In genomic region chr8:94836456-94837240, GRCm38 (mm10) we compare ENCODE assay signal across 9 mouse cellular contexts. TPM values are rescaled to one million over a fixed set of nuclear protein-coding genes. Genes with fewer than 3 reads are reported as not detected.
DNase-seq lines count a peak whose midpoint lies in the region; ATAC-seq and TF ChIP-seq lines count a peak whose summit lies in the region.
"Had no signal": no experiment of that assay in that cellular context is flagged by ENCODE, and none has a peak within 500 bp of the region (broad histone marks: within the 10 kb centered on the region; RNA-seq: fewer than 3 reads in every experiment).

No protein-coding gene starts in this region.

- no peak for ATAC-seq in megakaryocyte-erythroid progenitor cell, adult 5-6 weeks (replicated peaks; ENCODE audit: low FRiP score, low TSS enrichment, poor library complexity, severe bottlenecking)

- no peak for TF ChIP-seq EP300 in ES-Bruce4 (IDR thresholded peaks at IDR 0.05; ENCODE audit: insufficient read depth, low read depth, low read length)

- H3K4me3 ChIP-seq in gastrocnemius, adult 2 months, result peak overlapping the region; percentile 80
- H3K4me3 ChIP-seq in ES-Bruce4 (ENCODE audit: low read depth, low read length) (peak overlapping the region; percentile 21), macrophage (ENCODE audit: inconsistent target) (peak overlapping the region; percentile 95; the same call in 1 of the 2 replicates)
- H3K4me3 ChIP-seq in hindbrain, embryonic 10.5 days, result peak overlapping the region; percentile 93

- no peak for DNase-seq in gastrocnemius, adult 2 months
- DNase-seq in gastrocnemius, adult 8-10 months (ENCODE audit: low spot score in 2 of 2), result no peak
- no peak for DNase-seq in hindbrain, embryonic 10.5 days (ENCODE audit: low spot score)
- no peak for DNase-seq in spleen, adult 18-20 months
- DNase-seq in lung, postnatal 4 days, result no peak

- H3K36me3 ChIP-seq in ES-Bruce4 (ENCODE audit: control insufficient read depth, insufficient read depth, low read length, poor library complexity, severe bottlenecking) (peaks cover 12% of the 10 kb centered on the region), macrophage (ENCODE audit: inconsistent target) (no peaks in the 10 kb centered on the region; the same call in 1 of the 2 replicates)
- peaks cover 11% of the 10 kb centered on the region for H3K36me3 ChIP-seq in hindbrain, embryonic 10.5 days

- 72% methylated on average over 11 of the region's 11 CpGs for WGBS in hindbrain, embryonic 10.5 days
- WGBS in macrophage (ENCODE audit: missing documents), result 77% methylated on average over 11 of the region's 11 CpGs

- no peak for TF ChIP-seq CTCF in gastrocnemius, adult 2 months (IDR thresholded peaks at IDR 0.05)
- TF ChIP-seq CTCF in ES-Bruce4 (IDR thresholded peaks at IDR 0.05; ENCODE audit: low read depth, low read length), result no peak

- no peaks in the 10 kb centered on the region for H3K9me3 ChIP-seq in ES-Bruce4 (replicated peaks; ENCODE audit: control insufficient read depth, insufficient read depth, low read length, poor library complexity, severe bottlenecking)
- H3K9me3 ChIP-seq in hindbrain, embryonic 10.5 days, result no peaks in the 10 kb centered on the region

- H3K79me2 ChIP-seq in macrophage (ENCODE audit: inconsistent target), result peaks cover 58% of the 10 kb centered on the region

- H3K27me3 ChIP-seq in ES-Bruce4 (ENCODE audit: control insufficient read depth, insufficient read depth, low read length, poor library complexity, severe bottlenecking), result no peaks in the 10 kb centered on the region
- no peaks in the 10 kb centered on the region for H3K27me3 ChIP-seq in hindbrain, embryonic 10.5 days (ENCODE audit: insufficient read depth, poor library complexity, severe bottlenecking)

- peak overlapping the region; percentile 98 for H3K9ac ChIP-seq in ES-Bruce4 (ENCODE audit: low read depth, poor library complexity, severe bottlenecking)

- H3K27ac ChIP-seq in gastrocnemius, adult 2 months, result peak overlapping the region; percentile 100
- H3K27ac ChIP-seq in ES-Bruce4 (ENCODE audit: insufficient read depth, low read length), result no peak overlapping the region
- H3K27ac ChIP-seq in hindbrain, embryonic 10.5 days, result no peak overlapping the region
- H3K27ac ChIP-seq in macrophage, result no peak overlapping the region

- TF ChIP-seq POLR2A in ES-Bruce4 (IDR thresholded peaks at IDR 0.05; ENCODE audit: insufficient read depth, low read length), result no peak

- intact Hi-C loops in gastrocnemius, adult 2 months (cut with DNase I), result no loop called here

- H3K4me1 ChIP-seq in ES-Bruce4 (ENCODE audit: control insufficient read depth, insufficient read depth, low read length), result no peaks in the 10 kb centered on the region
- peaks cover 25% of the 10 kb centered on the region for H3K4me1 ChIP-seq in hindbrain, embryonic 10.5 days (replicated peaks)

RNA-seq across cellular contexts. Expression of gene Coq9, which starts 1.5 kb away (rescaled TPM):
- 100 to 1,000 TPM; 359 to 480 TPM for total RNA-seq in gastrocnemius, adult 2 months (2021)
- 100 to 1,000 TPM; 372 to 412 (median 383) TPM for total RNA-seq in gastrocnemius, adult 8-10 months (2022)
- polyA plus RNA-seq in ES-Bruce4 (2011; ENCODE audit: insufficient read depth, insufficient read length, low read depth, missing spikeins), result 36.0 and 47.5 TPM in 2 replicates
- 52.2 and 52.3 TPM in 2 replicates for polyA plus RNA-seq in hindbrain, embryonic 10.5 days (2016; fragmentation: Nextera tagmentation; extraction: Ambion mirVana)
- 10 to 100 TPM in 25 of 26 experiments, 1 to 10 TPM in 1; 6.0 to 77.7 (median 34.9) TPM for total RNA-seq in macrophage (2018; cell fraction: chromatin; rRNA removed)
- 10 to 100 TPM in 25 of 26 experiments, 1 to 10 TPM in 1; 9.7 to 23.2 (median 18.5) TPM for total RNA-seq in macrophage (2018; cell fraction: cytosol; rRNA removed)
- 10 to 100 TPM in 23 of 26 experiments, 1 to 10 TPM in 3; 8.2 to 53.7 (median 21.7) TPM for total RNA-seq in macrophage (2018; cell fraction: nucleus; rRNA removed)
- polyA plus RNA-seq in macrophage (2018), result 15.7 to 29.9 TPM (median 26.3 TPM) in 3 replicates
- total RNA-seq in megakaryocyte-erythroid progenitor cell, adult 5-6 weeks (2014; fragmentation: Nextera tagmentation), result 64.1 and 92.7 TPM in 2 replicates
- 46.0 and 49.4 TPM in 2 replicates for total RNA-seq in megakaryocyte-erythroid progenitor cell, adult 5-6 weeks (2017)

RNA-seq across cellular contexts. Expression of gene Ciapin1, which starts 1.5 kb away (rescaled TPM):
- 10 to 100 TPM; 29.7 to 44.5 TPM for total RNA-seq in gastrocnemius, adult 2 months (2021)
- total RNA-seq in gastrocnemius, adult 8-10 months (2022), result 10 to 100 TPM; 25.4 to 55.4 (median 29.0) TPM
- polyA plus RNA-seq in ES-Bruce4 (2011; ENCODE audit: insufficient read depth, insufficient read length, low read depth, missing spikeins), result 65.2 and 75.8 TPM in 2 replicates
- 181 and 194 TPM in 2 replicates for polyA plus RNA-seq in hindbrain, embryonic 10.5 days (2016; fragmentation: Nextera tagmentation; extraction: Ambion mirVana)
- total RNA-seq in macrophage (2018; cell fraction: chromatin; rRNA removed), result 100 to 1,000 TPM in 8 of 26 experiments, 10 to 100 TPM in 18; 41.3 to 198 (median 65.0) TPM
- 10 to 100 TPM in 24 of 26 experiments, 1 to 10 TPM in 2; 9.1 to 22.2 (median 14.3) TPM for total RNA-seq in macrophage (2018; cell fraction: cytosol; rRNA removed)
- total RNA-seq in macrophage (2018; cell fraction: nucleus; rRNA removed), result 100 to 1,000 TPM in 1 of 26 experiments, 10 to 100 TPM in 25; 26.8 to 101 (median 48.2) TPM
- 10.8 to 28.7 TPM (median 20.3 TPM) in 3 replicates for polyA plus RNA-seq in macrophage (2018)
- 52.3 and 71.1 TPM in 2 replicates for total RNA-seq in megakaryocyte-erythroid progenitor cell, adult 5-6 weeks (2014; fragmentation: Nextera tagmentation)
- total RNA-seq in megakaryocyte-erythroid progenitor cell, adult 5-6 weeks (2017), result 31.6 and 38.2 TPM in 2 replicates

RNA-seq across cellular contexts. Expression of gene Polr2c, which starts 20.6 kb away (rescaled TPM):
- total RNA-seq in gastrocnemius, adult 2 months (2021), result 10 to 100 TPM; 47.3 to 49.8 TPM
- total RNA-seq in gastrocnemius, adult 8-10 months (2022), result 10 to 100 TPM; 52.3 to 61.1 (median 56.1) TPM
- polyA plus RNA-seq in ES-Bruce4 (2011; ENCODE audit: insufficient read depth, insufficient read length, low read depth, missing spikeins) (134 and 150 TPM in 2 replicates), macrophage (2018) (23.3 to 33.5 TPM (median 24.0 TPM) in 3 replicates)
- polyA plus RNA-seq in hindbrain, embryonic 10.5 days (2016; fragmentation: Nextera tagmentation; extraction: Ambion mirVana), result 154 and 169 TPM in 2 replicates
- total RNA-seq in macrophage (2018; cell fraction: chromatin; rRNA removed), result 10 to 100 TPM; 10.8 to 56.3 (median 42.2) TPM
- total RNA-seq in macrophage (2018; cell fraction: cytosol; rRNA removed), result 10 to 100 TPM; 26.0 to 47.5 (median 33.0) TPM
- total RNA-seq in macrophage (2018; cell fraction: nucleus; rRNA removed), result 10 to 100 TPM; 14.1 to 45.9 (median 30.7) TPM
- total RNA-seq in megakaryocyte-erythroid progenitor cell, adult 5-6 weeks (2014; fragmentation: Nextera tagmentation), result 62.4 and 91.6 TPM in 2 replicates
- total RNA-seq in megakaryocyte-erythroid progenitor cell, adult 5-6 weeks (2017), result 49.2 and 93.1 TPM in 2 replicates

RNA-seq across cellular contexts. Expression of gene Ccl17, which starts 26.4 kb away (rescaled TPM):
- not detected for total RNA-seq in gastrocnemius, adult 2 months (2021)
- under 1 TPM in 1 of 4 experiments, not detected in 3; 0.70 TPM for total RNA-seq in gastrocnemius, adult 8-10 months (2022)
- not detected in 2 replicates for polyA plus RNA-seq in ES-Bruce4 (2011; ENCODE audit: insufficient read depth, insufficient read length, low read depth, missing spikeins)
- not detected in 2 replicates for polyA plus RNA-seq in hindbrain, embryonic 10.5 days (2016; fragmentation: Nextera tagmentation; extraction: Ambion mirVana)
- not detected for total RNA-seq in macrophage (2018; cell fraction: chromatin; rRNA removed)
- 1 to 10 TPM in 1 of 26 experiments, not detected in 25; 1.2 TPM for total RNA-seq in macrophage (2018; cell fraction: cytosol; rRNA removed)
- total RNA-seq in macrophage (2018; cell fraction: nucleus; rRNA removed), result not detected
- not detected in 3 replicates for polyA plus RNA-seq in macrophage (2018)
- total RNA-seq in megakaryocyte-erythroid progenitor cell, adult 5-6 weeks (2014; fragmentation: Nextera tagmentation), result 1.6 and 2.0 TPM in 2 replicates
- 5.6 and 6.0 TPM in 2 replicates for total RNA-seq in megakaryocyte-erythroid progenitor cell, adult 5-6 weeks (2017)
- total RNA-seq: neutrophil, adult 5-6 weeks had no signal

RNA-seq across cellular contexts. Expression of gene Dok4, which starts 39.5 kb away (rescaled TPM):
- total RNA-seq in gastrocnemius, adult 2 months (2021), result 1 to 10 TPM; 2.7 to 6.1 TPM
- total RNA-seq in gastrocnemius, adult 8-10 months (2022), result 1 to 10 TPM; 2.5 to 4.7 (median 2.8) TPM
- polyA plus RNA-seq in ES-Bruce4 (2011; ENCODE audit: insufficient read depth, insufficient read length, low read depth, missing spikeins) (3.9 and 4.4 TPM in 2 replicates), macrophage (2018) (1.9 to 2.3 TPM (median 2.0 TPM) in 3 replicates)
- polyA plus RNA-seq in hindbrain, embryonic 10.5 days (2016; fragmentation: Nextera tagmentation; extraction: Ambion mirVana), result 14.6 and 16.9 TPM in 2 replicates
- total RNA-seq in macrophage (2018; cell fraction: chromatin; rRNA removed), result 1 to 10 TPM in 12 of 26 experiments, under 1 TPM in 12, not detected in 2; 0.29 to 2.8 (median 1.0) TPM
- total RNA-seq in macrophage (2018; cell fraction: cytosol; rRNA removed), result 1 to 10 TPM in 16 of 26 experiments, under 1 TPM in 10; 0.53 to 2.9 (median 1.5) TPM
- 1 to 10 TPM in 11 of 26 experiments, under 1 TPM in 15; 0.29 to 7.2 (median 0.91) TPM for total RNA-seq in macrophage (2018; cell fraction: nucleus; rRNA removed)
- 1.2 TPM in 1 of 2 replicates, not detected in the other for total RNA-seq in megakaryocyte-erythroid progenitor cell, adult 5-6 weeks (2014; fragmentation: Nextera tagmentation)
- total RNA-seq in megakaryocyte-erythroid progenitor cell, adult 5-6 weeks (2017), result 1.6 TPM in 1 of 2 replicates, not detected in the other

Comparison
In these comparisons a context has a peak if more than half of its experiments do, and no peak if none do; other contexts are left out.
1. H3K4me3 ChIP-seq: peak in every context shown above with its lines; median percentile 95 in macrophage; 93 in hindbrain, embryonic 10.5 days; 80 in gastrocnemius, adult 2 months; 21 in ES-Bruce4.